Mouse (Mus musculus): ENCODE results near the gene Pzp. TPM values are rescaled to one million over a fixed set of nuclear protein-coding genes. Genes with fewer than 3 reads are reported as not detected.

Gene Pzp
- polyA plus RNA-seq, 1 experiment from 2014 or later: 0.35 TPM

DNA sequence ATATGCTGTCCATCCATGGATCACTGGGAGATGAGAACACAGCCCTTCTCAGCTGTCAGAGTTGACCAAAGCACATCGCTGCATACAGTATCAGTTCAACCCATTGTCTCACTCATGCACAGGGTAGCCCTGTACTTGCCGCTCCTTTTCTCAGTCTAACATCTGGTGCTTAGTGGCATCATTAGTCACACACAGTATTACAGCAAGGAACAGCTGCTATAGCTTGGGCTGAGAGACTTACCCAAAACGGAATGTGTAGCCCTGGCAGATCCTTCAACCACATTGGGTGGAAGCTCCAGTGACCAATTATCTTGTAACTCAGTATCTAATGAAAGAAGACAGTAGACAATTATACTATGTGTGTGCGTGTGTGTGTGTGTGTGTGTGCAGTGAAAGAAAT lies 34.6 kb downstream of the Pzp start:
- Histone ChIP-seq H3K27ac (ENCODE audit: low read length) (no peak overlapping the region), H3K36me3 (ENCODE audit: insufficient read depth, low read length) (no peaks in the 10 kb centered on the region), H3K4me1 (ENCODE audit: insufficient read depth, low read depth, low read length) (no peaks in the 10 kb centered on the region), H3K4me2 (replicated peaks; ENCODE audit: low read depth, low read length) (no peak overlapping the region), H3K27me3 (replicated peaks; ENCODE audit: insufficient read depth, low read length) (no peaks in the 10 kb centered on the region), H3K9ac (replicated peaks; ENCODE audit: low read depth) (no peak overlapping the region), H3K4me3 (ENCODE audit: low read depth, low read length) (no peak overlapping the region), H3K9me3 (ENCODE audit: low read length) (no peaks in the 10 kb centered on the region)
- DNase-seq (ENCODE audit: low spot score): no peak
- TF ChIP-seq CTCF (IDR thresholded peaks at IDR 0.05) (no peak), EP300 (IDR thresholded peaks at IDR 0.05) (no peak)
- 85% methylated on average over 4 of the region's 4 CpGs for WGBS
- no peak for ATAC-seq

DNA sequence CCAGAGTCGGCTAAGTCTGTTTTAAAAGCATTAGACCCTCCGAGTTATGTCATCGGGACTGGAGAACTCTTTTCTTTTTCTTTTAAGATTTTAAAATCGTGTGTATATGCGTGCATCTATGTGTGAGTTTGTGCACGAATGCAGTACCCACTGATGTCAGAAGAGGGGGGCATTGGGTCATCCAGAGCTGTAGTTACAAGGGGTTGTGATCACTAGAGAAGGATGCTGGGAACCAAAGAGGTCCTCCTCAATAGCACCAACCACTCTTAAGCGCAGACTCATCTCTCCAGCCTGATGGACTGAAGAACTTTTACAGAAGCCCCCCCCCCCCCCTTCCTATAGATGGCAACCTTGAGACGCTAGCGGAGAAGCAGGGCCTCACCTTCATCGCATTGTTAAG lies 36.4 kb downstream of the Pzp start:
- Histone ChIP-seq H3K4me2 (replicated peaks; ENCODE audit: low read depth, low read length) (no peak overlapping the region), H3K9me3 (ENCODE audit: low read length) (no peaks in the 10 kb centered on the region), H3K4me1 (ENCODE audit: insufficient read depth, low read depth, low read length) (no peaks in the 10 kb centered on the region), H3K36me3 (ENCODE audit: insufficient read depth, low read length) (no peaks in the 10 kb centered on the region), H3K4me3 (ENCODE audit: low read depth, low read length) (no peak overlapping the region), H3K27ac (ENCODE audit: low read length) (no peak overlapping the region), H3K9ac (replicated peaks; ENCODE audit: low read depth) (no peak overlapping the region), H3K27me3 (replicated peaks; ENCODE audit: insufficient read depth, low read length) (no peaks in the 10 kb centered on the region)
- WGBS: 95% methylated on average over 10 of the region's 10 CpGs
- DNase-seq (ENCODE audit: low spot score): no peak
- TF ChIP-seq CTCF (IDR thresholded peaks at IDR 0.05): no peak
- no peak for TF ChIP-seq EP300 (IDR thresholded peaks at IDR 0.05)
- no peak for ATAC-seq

DNA sequence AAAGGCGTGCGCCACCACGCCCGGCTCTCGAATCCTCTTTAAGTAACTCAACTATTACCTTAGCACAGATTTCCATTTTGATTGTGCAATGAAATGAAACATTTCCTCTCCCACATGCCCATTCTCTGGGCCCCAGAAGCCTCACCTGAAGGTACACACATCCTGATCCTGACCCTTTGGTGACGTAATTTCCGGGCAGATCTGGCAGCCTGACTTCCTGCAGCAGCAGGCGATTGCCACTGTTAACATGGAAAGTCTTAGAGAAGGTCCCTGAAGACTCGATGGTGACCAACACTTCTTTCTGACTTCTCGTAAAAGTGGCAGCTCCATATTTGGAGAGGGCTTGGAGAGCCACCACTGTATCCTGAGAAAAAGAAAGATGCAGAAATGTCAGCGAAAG lies 38.8 kb downstream of the Pzp start:
- TF ChIP-seq CTCF (IDR thresholded peaks at IDR 0.05) (no peak), EP300 (IDR thresholded peaks at IDR 0.05) (no peak)
- Histone ChIP-seq H3K27me3 (replicated peaks; ENCODE audit: insufficient read depth, low read length) (no peaks in the 10 kb centered on the region), H3K4me2 (replicated peaks; ENCODE audit: low read depth, low read length) (no peak overlapping the region), H3K27ac (ENCODE audit: low read length) (no peak overlapping the region), H3K36me3 (ENCODE audit: insufficient read depth, low read length) (no peaks in the 10 kb centered on the region), H3K9me3 (ENCODE audit: low read length) (no peaks in the 10 kb centered on the region), H3K9ac (replicated peaks; ENCODE audit: low read depth) (no peak overlapping the region), H3K4me1 (ENCODE audit: insufficient read depth, low read depth, low read length) (no peaks in the 10 kb centered on the region), H3K4me3 (ENCODE audit: low read depth, low read length) (no peak overlapping the region)
- 81% methylated on average over 11 of the region's 11 CpGs for WGBS
- no peak for ATAC-seq
- DNase-seq (ENCODE audit: low spot score): no peak

DNA sequence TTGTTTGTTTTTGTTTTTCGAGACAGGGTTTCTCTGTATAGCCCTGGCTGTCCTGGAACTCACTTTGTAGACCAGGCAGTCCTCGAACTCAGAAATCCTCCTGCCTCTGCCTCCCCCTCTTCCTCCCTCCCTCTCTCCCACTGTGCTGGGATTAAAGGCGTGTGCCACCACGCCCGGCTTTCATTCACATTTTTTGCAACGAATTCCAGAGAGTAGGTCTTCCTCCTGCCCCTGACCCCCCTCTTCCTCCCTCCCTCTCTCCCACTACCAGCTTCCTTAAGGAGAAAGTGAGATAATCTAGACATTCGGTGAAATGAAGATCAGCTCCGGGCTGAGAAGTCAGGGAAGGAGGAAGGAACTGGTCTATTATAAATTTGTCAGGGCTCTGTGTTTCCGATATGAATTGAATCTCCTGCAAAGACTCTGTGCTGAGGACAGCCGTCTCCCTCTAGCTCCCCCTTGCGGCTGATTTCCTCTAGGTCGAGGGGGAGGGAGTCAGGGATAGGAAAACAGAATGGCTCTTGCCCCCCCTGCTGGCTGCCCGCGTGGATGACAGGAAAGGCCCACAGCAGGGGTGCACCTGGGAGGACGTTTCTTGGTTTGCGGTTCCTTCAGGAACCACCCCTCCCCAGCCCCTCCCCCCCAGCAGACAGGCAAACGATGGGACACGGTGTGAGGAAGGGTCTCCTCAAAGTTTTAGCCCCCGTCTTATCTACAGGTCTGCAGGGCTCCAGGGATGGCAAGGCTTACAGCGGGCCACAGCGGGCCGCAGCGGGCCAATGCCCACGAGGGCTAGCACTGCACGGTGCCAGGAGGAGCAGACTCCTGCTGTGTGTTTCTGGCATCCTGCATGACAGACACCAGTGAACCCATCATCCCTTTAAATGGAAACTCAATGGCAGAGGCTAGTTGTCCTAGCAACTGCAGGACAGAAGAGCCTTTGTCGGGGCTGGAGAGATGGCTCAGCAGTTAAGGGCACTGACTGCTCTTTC lies 46.8 kb downstream of the Pzp start:
- Histone ChIP-seq H3K4me3 (ENCODE audit: low read depth, low read length) (no peak overlapping the region), H3K27me3 (replicated peaks; ENCODE audit: insufficient read depth, low read length) (no peaks in the 10 kb centered on the region)

DNA sequence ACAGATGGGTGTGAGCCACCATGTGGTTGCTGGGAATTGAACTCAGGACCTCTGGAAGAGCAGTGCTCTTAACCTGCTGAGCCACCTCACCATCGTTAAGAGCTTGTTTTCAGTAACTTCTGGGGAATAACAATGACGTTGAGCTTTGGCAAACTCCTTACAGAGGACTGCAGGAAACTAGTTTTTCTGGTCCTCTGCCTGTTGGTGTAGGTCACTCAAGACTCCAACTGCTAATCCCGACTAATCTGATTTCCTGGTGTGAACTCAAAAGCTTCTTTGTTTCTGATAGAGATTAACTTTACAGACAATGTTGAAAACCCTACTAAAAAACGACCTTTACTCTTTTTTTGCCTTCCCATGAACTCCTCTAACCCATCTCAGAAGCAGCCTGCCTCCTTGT lies 49.0 kb downstream of the Pzp start:
- H3K27me3 ChIP-seq (replicated peaks; ENCODE audit: insufficient read depth, low read length): no peaks in the 10 kb centered on the region
- no peaks in the 10 kb centered on the region for H3K36me3 ChIP-seq (ENCODE audit: insufficient read depth, low read length)
- no peaks in the 10 kb centered on the region for H3K9me3 ChIP-seq (ENCODE audit: low read length)
- no peak overlapping the region for H3K4me3 ChIP-seq (ENCODE audit: low read depth, low read length)
- H3K27ac ChIP-seq (ENCODE audit: low read length): no peak overlapping the region
- ATAC-seq: no peak
- no peak overlapping the region for H3K9ac ChIP-seq (replicated peaks; ENCODE audit: low read depth)
- DNase-seq (ENCODE audit: low spot score): peak; percentile 30
- H3K4me1 ChIP-seq (ENCODE audit: insufficient read depth, low read depth, low read length): no peaks in the 10 kb centered on the region
- H3K4me2 ChIP-seq (replicated peaks; ENCODE audit: low read depth, low read length): no peak overlapping the region
- TF ChIP-seq CTCF (IDR thresholded peaks at IDR 0.05): no peak
- no peak for TF ChIP-seq EP300 (IDR thresholded peaks at IDR 0.05)
- WGBS: 15% methylated on average over 4 of the region's 4 CpGs

More for the DNA sequence above, 46.8 kb downstream of the Pzp start:
- DNase-seq (ENCODE audit: low spot score) (peak; percentile 96), ATAC-seq (peak; percentile 96)
- H3K27ac ChIP-seq (ENCODE audit: low read length): no peak overlapping the region
- H3K9ac ChIP-seq (replicated peaks; ENCODE audit: low read depth): no peak overlapping the region
- H3K36me3 ChIP-seq (ENCODE audit: insufficient read depth, low read length): no peaks in the 10 kb centered on the region
- no peaks in the 10 kb centered on the region for H3K4me1 ChIP-seq (ENCODE audit: insufficient read depth, low read depth, low read length)
- peak; percentile 100 for TF ChIP-seq CTCF (IDR thresholded peaks at IDR 0.05)
- no peak for TF ChIP-seq EP300 (IDR thresholded peaks at IDR 0.05)
- H3K4me2 ChIP-seq (replicated peaks; ENCODE audit: low read depth, low read length): peak overlapping the region; percentile 37; the same call in 1 of the 2 replicates
- 17% methylated on average over 26 of the region's 26 CpGs for WGBS
- no peaks in the 10 kb centered on the region for H3K9me3 ChIP-seq (ENCODE audit: low read length)

DNA sequence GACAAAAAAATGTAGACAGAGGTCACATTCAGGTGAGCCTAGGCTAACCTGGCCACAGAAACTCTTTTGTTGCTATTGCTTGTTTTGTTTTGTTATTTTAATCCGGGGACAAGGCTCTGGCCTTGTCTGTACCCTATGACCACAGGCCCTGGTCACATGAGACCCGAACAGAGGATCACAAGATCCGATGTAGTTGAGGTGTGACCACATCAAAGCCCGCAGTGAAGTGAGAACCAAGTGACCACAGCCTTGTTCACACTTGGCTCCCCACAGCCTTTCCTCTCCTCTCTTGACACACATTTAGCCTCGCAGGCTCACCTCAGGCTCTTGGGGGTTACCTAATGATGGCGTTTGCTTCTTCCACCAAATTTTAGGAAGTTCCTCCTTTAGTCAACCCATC lies 52.4 kb downstream of the Pzp start:
- no peak overlapping the region for H3K4me3 ChIP-seq (ENCODE audit: low read depth, low read length)
- H3K36me3 ChIP-seq (ENCODE audit: insufficient read depth, low read length): no peaks in the 10 kb centered on the region
- no peak overlapping the region for H3K9ac ChIP-seq (replicated peaks; ENCODE audit: low read depth)
- ATAC-seq (no peak), DNase-seq (ENCODE audit: low spot score) (no peak)
- TF ChIP-seq EP300 (IDR thresholded peaks at IDR 0.05): no peak
- no peak for TF ChIP-seq CTCF (IDR thresholded peaks at IDR 0.05)
- no peaks in the 10 kb centered on the region for H3K4me1 ChIP-seq (ENCODE audit: insufficient read depth, low read depth, low read length)
- no peaks in the 10 kb centered on the region for H3K27me3 ChIP-seq (replicated peaks; ENCODE audit: insufficient read depth, low read length)
- no peak overlapping the region for H3K27ac ChIP-seq (ENCODE audit: low read length)
- WGBS: 87% methylated on average over 6 of the region's 6 CpGs
- no peaks in the 10 kb centered on the region for H3K9me3 ChIP-seq (ENCODE audit: low read length)
- H3K4me2 ChIP-seq (replicated peaks; ENCODE audit: low read depth, low read length): no peak overlapping the region

Data from lung, postnatal 0 days (tissue).